Mouse (Mus musculus) cerebral cortex, adult 2 months (tissue): ENCODE measurements around the gene Erf.

ENCODE experiments used
- WGBS: fragments of 180-500 bp; shearing (Covaris S2); methylation state at CpG from one replicate; pipeline ENCODE4 v1.1.7; 2018; 5-methylcytosine and 5-hydroxymethylcytosine counted together

The Erf gene

GRCm38 (mm10) chr7:25281166-25281733 is 30.7 kb upstream of the Erf start:
- 9% methylated on average over 12 of the region's 12 CpGs for WGBS

- WGBS, result 2% methylated on average over 6 of the region's 6 CpGs
Observed at GRCm38 (mm10) chr7:25279861-25280791, 29.6 kb upstream of the Erf start.

DNA sequence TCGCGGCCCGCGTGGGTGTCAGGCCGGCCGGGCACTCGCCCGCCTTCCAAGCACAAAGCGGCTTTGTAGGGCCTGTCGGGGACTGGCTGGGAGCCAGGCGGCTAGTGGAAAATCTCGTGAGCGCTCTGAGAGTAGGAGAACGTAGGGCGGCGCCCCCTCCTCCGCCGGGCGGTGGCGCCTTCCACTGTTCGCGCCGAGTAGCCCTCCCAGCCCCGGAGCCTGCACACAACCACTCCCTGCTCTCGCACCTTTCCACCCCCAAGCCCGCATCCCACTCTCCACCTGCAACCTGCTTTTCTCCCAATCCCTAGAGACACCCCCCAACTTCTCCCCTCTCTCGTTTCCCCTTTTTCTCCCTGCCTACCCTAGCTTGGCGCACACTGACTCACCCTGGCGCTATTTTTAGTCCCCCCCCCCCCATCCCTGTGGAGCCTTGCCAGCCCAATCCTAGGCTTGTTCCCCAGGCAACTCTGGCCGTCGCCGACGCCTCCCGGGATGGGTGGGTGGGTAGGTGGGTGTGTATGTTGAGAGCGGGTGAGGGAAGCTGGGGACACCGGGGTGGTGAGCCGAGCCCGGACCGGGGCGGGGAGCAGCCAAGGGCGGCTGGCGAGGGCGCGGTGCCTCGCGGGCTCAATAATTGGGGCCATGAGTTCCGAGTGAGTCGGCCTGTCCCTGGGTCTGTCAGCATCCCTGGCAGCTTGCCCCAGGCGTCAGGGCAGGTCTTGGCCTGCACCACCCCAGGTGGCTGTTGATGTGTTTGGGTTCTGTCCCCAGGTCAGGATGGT is 28.7 kb upstream of the Erf start:
- under 1% methylated on average over 49 of the region's 49 CpGs for WGBS

DNA sequence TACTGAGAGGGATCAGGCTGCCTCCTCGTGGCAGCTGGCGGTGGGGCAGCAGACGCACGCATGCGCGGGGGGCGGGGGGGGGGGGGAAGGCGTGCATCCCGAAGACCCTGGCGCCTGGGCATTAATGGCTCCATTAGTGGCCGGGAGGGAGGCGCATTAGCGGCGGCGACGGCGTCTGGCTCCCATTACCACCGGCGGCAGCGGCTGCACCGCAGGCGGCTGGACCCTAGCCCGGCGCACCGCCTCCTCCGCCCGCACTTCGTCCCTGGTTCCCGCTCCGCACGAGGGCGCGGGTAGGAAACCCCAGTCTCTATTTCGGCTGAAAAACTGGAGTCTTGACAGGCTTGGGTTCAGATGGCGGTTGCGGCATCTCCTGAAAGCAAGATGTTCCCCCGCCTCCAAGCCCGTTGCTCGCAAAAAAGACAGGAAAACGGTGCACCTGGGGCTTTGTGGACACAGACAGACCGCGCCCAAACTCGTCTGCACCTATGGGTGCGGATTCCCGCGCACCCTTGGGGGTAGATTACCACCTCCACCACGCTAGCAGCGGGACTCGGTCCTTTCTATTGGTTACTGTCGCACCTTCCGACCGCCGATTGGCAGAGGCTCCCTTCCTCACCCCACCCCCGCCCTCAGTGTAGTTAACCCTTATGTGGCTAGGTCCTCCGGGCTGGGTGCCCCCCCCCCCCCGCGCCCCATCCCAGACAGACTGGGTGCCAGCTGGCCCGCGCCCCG is 27.9 kb upstream of the Erf start:
- WGBS, result under 1% methylated on average over 58 of the region's 60 CpGs

GRCm38 (mm10) chr7:25277998-25278340 is 27.4 kb upstream of the Erf start:
- WGBS, result 5% methylated on average over 4 of the region's 4 CpGs

GRCm38 (mm10) chr7:25277405-25277804 is 26.8 kb upstream of the Erf start:
- WGBS, result 35% methylated on average over 4 of the region's 4 CpGs

- 61% methylated on average over 9 of the region's 9 CpGs for WGBS
Observed at GRCm38 (mm10) chr7:25275555-25276298, 25.2 kb upstream of the Erf start.

DNA sequence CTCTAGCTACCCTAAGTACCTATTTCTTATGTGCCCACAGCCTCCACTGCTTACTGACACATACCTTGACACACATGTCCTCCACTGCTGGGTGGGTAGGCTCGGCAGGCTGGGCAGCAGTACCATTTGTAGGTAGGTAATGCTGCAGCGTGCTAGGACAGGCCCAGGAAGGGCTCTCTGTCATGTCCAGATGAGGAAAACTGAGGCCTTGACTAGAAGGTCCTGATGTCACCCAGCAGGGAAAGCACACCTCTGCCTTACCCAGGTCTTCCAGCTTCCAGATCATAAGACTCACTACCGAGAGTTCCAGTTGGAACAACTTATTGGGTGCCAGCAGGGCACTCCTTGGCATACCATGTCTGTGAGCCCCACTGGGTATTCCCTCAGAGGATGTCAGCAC is 24.4 kb upstream of the Erf start:
- 68% methylated on average over 3 of the region's 3 CpGs for WGBS

DNA sequence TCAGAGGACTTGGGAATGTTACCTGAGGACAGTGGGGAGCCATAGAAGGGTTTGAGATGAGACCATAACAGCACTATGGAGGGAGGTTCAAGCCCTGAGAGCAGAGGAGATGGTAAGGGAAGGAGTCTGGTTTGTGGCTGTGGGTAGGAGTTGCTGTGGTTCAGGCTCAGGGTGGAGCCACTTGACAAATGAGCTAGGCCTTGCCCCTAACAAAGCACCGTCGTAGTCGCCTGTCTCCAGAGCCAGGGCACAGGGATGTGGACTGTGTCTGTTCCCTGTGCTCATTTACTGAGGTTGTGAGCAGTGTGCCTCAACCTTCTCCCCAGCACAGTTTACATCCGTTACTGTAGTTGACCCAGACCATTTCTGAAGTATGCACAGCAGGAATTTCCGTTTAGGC is 24.0 kb upstream of the Erf start:
- 46% methylated on average over 5 of the region's 5 CpGs for WGBS

- whole genome bisulfite sequencing, result 88% methylated on average over 22 of the region's 22 CpGs
Observed at GRCm38 (mm10) chr7:25273259-25274241, 23.0 kb upstream of the Erf start.

GRCm38 (mm10) chr7:25272445-25273258 is 22.1 kb upstream of the Erf start:
- WGBS, result 88% methylated on average over 38 of the region's 38 CpGs

GRCm38 (mm10) chr7:25271651-25272444 is 21.3 kb upstream of the Erf start:
- WGBS, result 89% methylated on average over 30 of the region's 30 CpGs

GRCm38 (mm10) chr7:25270652-25271633 is 20.4 kb upstream of the Erf start:
- WGBS, result 90% methylated on average over 35 of the region's 35 CpGs

DNA sequence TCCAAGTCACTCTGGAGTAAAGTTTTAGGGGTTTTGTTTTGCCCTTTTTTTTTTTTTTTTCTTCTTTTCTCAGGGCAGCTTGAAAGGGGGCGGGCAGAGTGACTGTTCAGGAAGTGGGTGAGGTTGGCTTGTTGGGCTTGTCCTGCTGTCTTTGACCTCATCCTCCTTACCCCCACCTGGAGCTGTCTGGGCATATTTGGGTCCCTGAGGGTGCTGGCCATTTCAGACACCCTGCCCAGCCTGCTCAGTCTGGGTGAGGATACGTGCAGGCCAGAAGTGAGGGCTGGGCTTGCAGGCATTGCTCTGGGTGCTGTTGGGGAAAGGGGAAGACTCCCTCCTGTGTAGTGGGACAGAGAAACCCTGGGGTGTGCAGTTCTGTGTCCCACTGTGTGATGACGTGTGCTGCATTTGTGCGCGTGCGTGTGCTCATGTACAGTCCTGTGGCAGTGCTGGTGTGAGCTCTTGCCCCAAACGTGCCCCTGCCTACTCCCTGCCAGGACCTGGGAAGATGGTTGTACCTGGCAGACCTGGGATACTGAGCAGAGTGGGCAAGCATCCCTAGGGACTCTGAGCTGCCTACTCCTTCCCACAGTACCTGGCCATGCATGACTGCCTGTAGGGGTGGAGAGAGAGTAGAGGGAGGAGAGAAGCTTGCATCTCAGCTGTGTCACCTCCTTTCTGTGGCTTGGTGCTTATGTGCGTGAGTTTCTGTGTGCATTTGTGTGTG is 19.1 kb upstream of the Erf start:
- 53% methylated on average over 8 of the region's 8 CpGs for WGBS

DNA sequence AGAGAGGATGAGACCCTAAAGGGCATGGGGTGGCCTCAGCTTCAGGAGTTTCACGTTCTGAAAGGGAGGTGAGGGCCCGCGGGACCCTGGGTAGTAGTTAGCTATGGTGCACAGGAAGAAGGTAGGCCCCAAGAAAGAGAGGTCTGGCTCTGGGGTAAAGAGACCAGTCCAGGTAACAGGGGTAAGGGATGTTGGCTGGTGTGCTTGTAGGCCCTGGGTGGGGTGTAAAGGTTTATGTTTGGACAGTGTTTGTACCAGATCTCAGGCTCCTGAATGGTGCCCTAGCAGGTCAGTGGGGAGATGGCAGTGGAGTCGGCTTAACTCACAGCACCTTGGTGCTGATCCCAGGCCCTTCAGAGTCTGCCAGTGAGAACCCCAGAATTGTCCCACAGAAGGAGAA is 18.5 kb upstream of the Erf start:
- 22% methylated on average over 4 of the region's 4 CpGs for WGBS

GRCm38 (mm10) chr7:25268588-25268987 is 18.0 kb upstream of the Erf start:
- WGBS, result under 1% methylated on average over 7 of the region's 7 CpGs
